Mouse (Mus musculus): ENCODE data around the gene Slc38a2. TPM values are rescaled to one million over a fixed set of nuclear protein-coding genes. Genes with fewer than 3 reads are reported as not detected.

Slc38a2 gene
- polyA plus RNA-seq, 1 experiment from 2014 or later: 139 TPM

DNA sequence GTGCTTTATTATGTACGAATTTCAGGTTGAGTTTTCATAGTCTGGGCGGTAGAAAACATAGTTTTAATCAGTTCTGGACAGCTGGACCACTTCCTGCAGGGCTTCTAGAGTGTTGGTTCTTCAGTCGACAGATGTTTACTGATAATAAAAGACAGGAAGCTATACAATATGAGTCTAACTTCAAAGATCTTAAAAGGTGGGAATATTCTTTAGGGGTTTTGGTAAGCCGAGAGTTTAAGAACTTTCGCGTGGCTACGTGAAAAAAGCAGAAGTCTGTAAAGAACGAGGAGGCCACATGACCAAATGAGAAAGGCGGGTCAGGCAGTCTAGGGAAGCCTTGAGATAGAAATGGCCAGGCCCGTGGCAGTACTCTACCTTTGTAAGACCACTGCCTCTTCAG is 29.5 kb upstream of the Slc38a2 start:
- no peak overlapping the region for H3K27ac ChIP-seq (ENCODE audit: low read depth, low read length)
- no peaks in the 10 kb centered on the region for H3K9me3 ChIP-seq (replicated peaks; ENCODE audit: control insufficient read depth, low read length)
- no peaks in the 10 kb centered on the region for H3K36me3 ChIP-seq (ENCODE audit: control insufficient read depth, insufficient read depth, low read length)
- no peak for ATAC-seq (replicated peaks; ENCODE audit: insufficient number of reproducible peaks, low FRiP score, low TSS enrichment)
- 63% methylated on average over 10 of the region's 10 CpGs for WGBS (ENCODE audit: insufficient replicate concordance)
- H3K9ac ChIP-seq (ENCODE audit: low read depth, low read length): no peak overlapping the region
- no peaks in the 10 kb centered on the region for H3K27me3 ChIP-seq (ENCODE audit: control insufficient read depth, insufficient read depth, low read length)
- no peak overlapping the region for H3K4me2 ChIP-seq
- no peak overlapping the region for H3K4me3 ChIP-seq (ENCODE audit: low read depth, low read length)
- peaks cover 8% of the 10 kb centered on the region for H3K4me1 ChIP-seq (ENCODE audit: control insufficient read depth, insufficient read depth, low read length)

DNA sequence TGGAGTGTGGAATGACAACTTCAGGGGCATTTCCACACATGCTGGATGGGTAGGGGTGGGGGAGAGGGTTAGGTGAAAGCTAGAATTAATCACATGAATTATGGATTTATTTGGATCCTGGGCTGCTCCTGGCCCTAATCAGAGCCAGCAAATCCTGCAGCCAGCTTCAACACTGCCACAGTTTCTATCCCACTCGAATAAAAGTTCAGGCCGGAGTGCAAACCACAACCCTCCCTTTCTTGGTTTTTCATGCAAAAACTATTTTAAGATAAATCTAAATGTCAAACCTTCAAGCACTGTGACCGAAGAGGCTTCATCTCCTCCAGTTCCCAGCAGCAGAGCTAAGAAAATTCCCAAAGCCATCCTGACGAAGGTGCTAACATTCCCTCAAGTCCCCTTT is 28.8 kb upstream of the Slc38a2 start:
- Histone ChIP-seq H3K27me3 (ENCODE audit: control insufficient read depth, insufficient read depth, low read length) (no peaks in the 10 kb centered on the region), H3K27ac (ENCODE audit: low read depth, low read length) (no peak overlapping the region), H3K9me3 (replicated peaks; ENCODE audit: control insufficient read depth, low read length) (no peaks in the 10 kb centered on the region), H3K9ac (ENCODE audit: low read depth, low read length) (no peak overlapping the region), H3K4me2 (no peak overlapping the region), H3K4me3 (ENCODE audit: low read depth, low read length) (no peak overlapping the region), H3K4me1 (ENCODE audit: control insufficient read depth, insufficient read depth, low read length) (peaks cover 1% of the 10 kb centered on the region; the same call in 1 of the 2 replicates), H3K36me3 (ENCODE audit: control insufficient read depth, insufficient read depth, low read length) (no peaks in the 10 kb centered on the region)
- WGBS (ENCODE audit: insufficient replicate concordance): 71% methylated on average over 4 of the region's 4 CpGs
- no peak for ATAC-seq (replicated peaks; ENCODE audit: insufficient number of reproducible peaks, low FRiP score, low TSS enrichment)

DNA sequence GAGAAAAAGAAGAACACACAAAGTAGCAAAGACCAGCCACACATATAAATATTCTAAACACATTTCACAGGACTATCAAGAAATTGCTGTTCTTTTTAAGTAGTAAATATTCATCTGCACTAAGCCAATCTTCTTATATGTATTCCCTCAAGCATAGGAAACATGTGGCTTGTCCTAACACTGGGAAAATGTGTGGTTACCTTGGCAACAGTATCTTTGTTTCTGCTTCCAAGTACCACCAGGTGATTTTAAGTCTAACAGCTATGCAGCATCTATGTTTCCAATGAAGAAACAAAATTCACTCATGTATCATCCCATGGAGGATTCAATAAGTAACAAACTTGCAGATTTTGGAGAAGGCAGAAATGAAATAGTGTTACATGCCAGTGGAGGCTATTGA is 25.0 kb upstream of the Slc38a2 start:
- no peak overlapping the region for H3K9ac ChIP-seq (ENCODE audit: low read depth, low read length)
- H3K27ac ChIP-seq (ENCODE audit: low read depth, low read length): no peak overlapping the region
- no peak overlapping the region for H3K4me3 ChIP-seq (ENCODE audit: low read depth, low read length)
- ATAC-seq (replicated peaks; ENCODE audit: insufficient number of reproducible peaks, low FRiP score, low TSS enrichment): no peak
- H3K4me2 ChIP-seq: no peak overlapping the region
- H3K9me3 ChIP-seq (replicated peaks; ENCODE audit: control insufficient read depth, low read length): no peaks in the 10 kb centered on the region
- no peaks in the 10 kb centered on the region for H3K4me1 ChIP-seq (ENCODE audit: control insufficient read depth, insufficient read depth, low read length)
- H3K36me3 ChIP-seq (ENCODE audit: control insufficient read depth, insufficient read depth, low read length): no peaks in the 10 kb centered on the region
- H3K27me3 ChIP-seq (ENCODE audit: control insufficient read depth, insufficient read depth, low read length): no peaks in the 10 kb centered on the region

DNA sequence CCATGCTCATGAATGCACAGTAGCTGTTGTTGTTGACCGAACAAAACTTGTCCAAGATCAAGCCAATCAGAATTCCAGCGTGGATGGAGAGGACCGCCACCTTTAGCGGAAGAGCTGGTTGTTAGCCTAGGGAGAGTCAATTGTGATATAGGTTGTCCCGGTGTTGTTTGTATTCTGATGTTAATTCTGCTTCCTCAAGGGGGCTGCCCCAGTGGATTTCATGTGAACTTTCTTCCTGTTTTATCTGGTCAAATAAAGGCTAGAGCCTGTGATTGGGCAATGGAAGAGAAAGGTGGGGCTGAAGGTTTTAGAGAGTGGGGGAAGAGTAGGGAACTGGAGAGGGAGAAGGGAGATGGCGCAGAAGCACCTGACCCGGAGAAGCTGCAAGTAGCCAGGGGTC is 22.7 kb upstream of the Slc38a2 start:
- Histone ChIP-seq H3K27ac (ENCODE audit: low read depth, low read length) (no peak overlapping the region), H3K9ac (ENCODE audit: low read depth, low read length) (no peak overlapping the region), H3K27me3 (ENCODE audit: control insufficient read depth, insufficient read depth, low read length) (no peaks in the 10 kb centered on the region), H3K4me1 (ENCODE audit: control insufficient read depth, insufficient read depth, low read length) (no peaks in the 10 kb centered on the region), H3K4me2 (no peak overlapping the region), H3K4me3 (ENCODE audit: low read depth, low read length) (no peak overlapping the region), H3K9me3 (replicated peaks; ENCODE audit: control insufficient read depth, low read length) (no peaks in the 10 kb centered on the region), H3K36me3 (ENCODE audit: control insufficient read depth, insufficient read depth, low read length) (no peaks in the 10 kb centered on the region)
- WGBS (ENCODE audit: insufficient replicate concordance): 83% methylated on average over 7 of the region's 7 CpGs
- ATAC-seq (replicated peaks; ENCODE audit: insufficient number of reproducible peaks, low FRiP score, low TSS enrichment): no peak

DNA sequence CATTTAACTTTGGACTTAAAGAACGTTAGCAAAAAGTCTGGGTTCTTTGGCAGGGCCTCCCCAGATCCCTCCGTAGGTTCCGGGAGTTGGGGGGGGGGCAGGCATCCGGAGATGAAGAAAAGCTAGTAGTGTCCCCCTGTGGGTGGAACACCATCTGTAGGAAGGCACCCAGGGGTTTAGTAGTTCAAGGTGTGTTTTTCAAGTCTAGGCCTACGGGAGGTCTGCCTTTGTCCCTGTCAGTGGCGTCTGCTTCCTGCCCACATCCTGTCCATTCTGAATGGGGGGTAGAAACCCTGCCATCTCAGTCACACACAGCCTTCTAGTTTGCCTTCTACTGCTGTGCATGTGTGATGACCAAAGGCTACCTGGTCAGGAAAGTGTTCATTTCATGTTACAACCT is 20.6 kb upstream of the Slc38a2 start:
- H3K27ac ChIP-seq (ENCODE audit: low read depth, low read length): no peak overlapping the region
- H3K36me3 ChIP-seq (ENCODE audit: control insufficient read depth, insufficient read depth, low read length): no peaks in the 10 kb centered on the region
- ATAC-seq (replicated peaks; ENCODE audit: insufficient number of reproducible peaks, low FRiP score, low TSS enrichment): no peak
- 82% methylated on average over 6 of the region's 6 CpGs for WGBS (ENCODE audit: insufficient replicate concordance)
- H3K4me1 ChIP-seq (ENCODE audit: control insufficient read depth, insufficient read depth, low read length): no peaks in the 10 kb centered on the region
- no peak overlapping the region for H3K4me2 ChIP-seq
- no peak overlapping the region for H3K4me3 ChIP-seq (ENCODE audit: low read depth, low read length)
- no peaks in the 10 kb centered on the region for H3K9me3 ChIP-seq (replicated peaks; ENCODE audit: control insufficient read depth, low read length)
- no peak overlapping the region for H3K9ac ChIP-seq (ENCODE audit: low read depth, low read length)
- H3K27me3 ChIP-seq (ENCODE audit: control insufficient read depth, insufficient read depth, low read length): no peaks in the 10 kb centered on the region

DNA sequence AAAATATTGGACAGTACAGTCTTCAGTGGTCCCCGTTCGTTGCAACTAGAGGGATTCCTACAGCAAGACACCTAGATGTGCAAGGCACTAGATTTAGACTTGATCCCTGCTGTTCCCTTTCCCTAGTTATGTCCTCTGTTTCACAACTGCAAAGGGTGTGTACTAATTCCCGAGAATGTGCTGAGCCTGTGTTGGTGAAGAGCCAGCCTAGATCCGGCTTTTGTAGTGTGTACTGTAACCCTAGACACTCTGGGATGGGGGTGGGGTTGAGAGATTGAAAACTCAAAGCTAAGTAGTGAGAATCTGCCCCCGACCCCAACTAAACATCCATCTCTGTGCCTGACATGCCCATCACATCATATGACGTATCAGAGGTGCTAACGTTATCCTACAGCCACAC is 18.9 kb upstream of the Slc38a2 start:
- Histone ChIP-seq H3K9ac (ENCODE audit: low read depth, low read length) (no peak overlapping the region), H3K27me3 (ENCODE audit: control insufficient read depth, insufficient read depth, low read length) (no peaks in the 10 kb centered on the region), H3K4me1 (ENCODE audit: control insufficient read depth, insufficient read depth, low read length) (no peaks in the 10 kb centered on the region), H3K36me3 (ENCODE audit: control insufficient read depth, insufficient read depth, low read length) (no peaks in the 10 kb centered on the region), H3K27ac (ENCODE audit: low read depth, low read length) (no peak overlapping the region), H3K4me3 (ENCODE audit: low read depth, low read length) (no peak overlapping the region), H3K9me3 (replicated peaks; ENCODE audit: control insufficient read depth, low read length) (no peaks in the 10 kb centered on the region), H3K4me2 (no peak overlapping the region)
- no peak for ATAC-seq (replicated peaks; ENCODE audit: insufficient number of reproducible peaks, low FRiP score, low TSS enrichment)
- WGBS (ENCODE audit: insufficient replicate concordance): 78% methylated on average over 7 of the region's 7 CpGs

DNA sequence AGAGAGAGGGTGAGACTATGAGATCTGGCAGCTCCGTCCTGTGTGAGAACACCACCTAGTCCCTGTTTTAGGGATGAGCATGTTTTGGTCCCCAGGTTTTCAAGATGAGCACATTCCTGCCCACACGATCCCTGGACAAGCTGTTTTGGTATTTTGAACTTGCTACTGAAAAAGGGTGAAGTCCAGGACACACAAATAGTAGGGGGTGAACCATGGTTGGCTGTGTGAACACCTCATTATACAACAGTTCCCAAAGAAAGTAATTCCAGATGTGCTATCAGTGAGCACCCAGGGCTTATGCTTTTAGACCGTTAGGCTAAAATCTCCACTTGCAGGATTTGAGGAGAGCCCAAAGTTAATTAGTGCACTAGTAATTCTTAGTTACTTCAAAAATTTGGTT is 17.7 kb upstream of the Slc38a2 start:
- H3K9ac ChIP-seq (ENCODE audit: low read depth, low read length): no peak overlapping the region
- ATAC-seq (replicated peaks; ENCODE audit: insufficient number of reproducible peaks, low FRiP score, low TSS enrichment): no peak
- H3K4me1 ChIP-seq (ENCODE audit: control insufficient read depth, insufficient read depth, low read length): no peaks in the 10 kb centered on the region
- H3K4me2 ChIP-seq: no peak overlapping the region
- H3K36me3 ChIP-seq (ENCODE audit: control insufficient read depth, insufficient read depth, low read length): no peaks in the 10 kb centered on the region
- H3K9me3 ChIP-seq (replicated peaks; ENCODE audit: control insufficient read depth, low read length): no peaks in the 10 kb centered on the region
- H3K4me3 ChIP-seq (ENCODE audit: low read depth, low read length): no peak overlapping the region
- 70% methylated on average over 3 of the region's 3 CpGs for WGBS (ENCODE audit: insufficient replicate concordance)
- no peaks in the 10 kb centered on the region for H3K27me3 ChIP-seq (ENCODE audit: control insufficient read depth, insufficient read depth, low read length)
- H3K27ac ChIP-seq (ENCODE audit: low read depth, low read length): no peak overlapping the region

DNA sequence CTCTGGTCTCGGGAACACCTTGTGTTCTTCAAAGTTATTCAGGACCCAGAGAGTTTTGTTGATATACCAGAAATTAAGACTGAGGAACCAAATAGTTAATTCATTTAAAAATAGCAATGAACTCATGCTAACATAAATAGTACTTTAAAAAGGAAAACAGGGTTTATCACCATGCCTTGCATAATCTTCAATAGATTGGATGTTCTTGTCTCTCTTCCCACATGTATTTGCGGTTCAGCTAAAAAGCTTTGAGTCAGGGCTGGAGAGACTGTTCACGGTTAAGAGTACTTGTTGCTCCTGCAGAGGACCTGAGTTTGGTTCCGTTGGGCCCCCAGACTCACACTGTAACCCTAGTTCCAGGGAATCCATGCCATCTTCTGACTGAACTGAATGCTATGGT is 16.8 kb upstream of the Slc38a2 start:
- ATAC-seq (replicated peaks; ENCODE audit: insufficient number of reproducible peaks, low FRiP score, low TSS enrichment): no peak
- H3K36me3 ChIP-seq (ENCODE audit: control insufficient read depth, insufficient read depth, low read length): no peaks in the 10 kb centered on the region
- no peaks in the 10 kb centered on the region for H3K9me3 ChIP-seq (replicated peaks; ENCODE audit: control insufficient read depth, low read length)
- H3K9ac ChIP-seq (ENCODE audit: low read depth, low read length): no peak overlapping the region
- no peak overlapping the region for H3K4me2 ChIP-seq
- no peak overlapping the region for H3K27ac ChIP-seq (ENCODE audit: low read depth, low read length)
- H3K4me1 ChIP-seq (ENCODE audit: control insufficient read depth, insufficient read depth, low read length): no peaks in the 10 kb centered on the region
- H3K4me3 ChIP-seq (ENCODE audit: low read depth, low read length): no peak overlapping the region
- 77% methylated on average over 4 of the region's 4 CpGs for WGBS (ENCODE audit: insufficient replicate concordance)
- no peaks in the 10 kb centered on the region for H3K27me3 ChIP-seq (ENCODE audit: control insufficient read depth, insufficient read depth, low read length)

DNA sequence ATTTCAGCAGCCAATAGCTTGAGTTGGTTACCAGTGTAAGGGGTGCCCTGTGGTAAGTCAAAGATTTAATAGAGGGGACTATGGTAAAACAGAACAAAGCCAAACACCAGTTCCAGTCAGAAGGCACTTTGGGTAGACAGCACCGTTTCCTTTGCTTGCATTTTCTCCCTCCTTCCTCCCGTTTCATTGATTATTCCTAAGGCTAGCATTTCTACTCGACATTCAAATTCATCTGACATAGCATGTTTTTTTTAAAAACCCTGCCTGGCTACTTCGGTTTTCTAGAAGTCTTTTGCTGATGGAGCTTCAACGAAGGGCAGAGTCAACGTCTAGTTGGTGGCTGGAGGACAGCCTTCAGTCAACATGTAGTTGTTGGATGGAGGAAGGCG is 16.2 kb upstream of the Slc38a2 start:
- no peak for ATAC-seq (replicated peaks; ENCODE audit: insufficient number of reproducible peaks, low FRiP score, low TSS enrichment)
- no peak overlapping the region for H3K27ac ChIP-seq (ENCODE audit: low read depth, low read length)
- WGBS (ENCODE audit: insufficient replicate concordance): 84% methylated on average over 7 of the region's 7 CpGs
- no peak overlapping the region for H3K4me3 ChIP-seq (ENCODE audit: low read depth, low read length)
- no peak overlapping the region for H3K4me2 ChIP-seq
- H3K4me1 ChIP-seq (ENCODE audit: control insufficient read depth, insufficient read depth, low read length): peaks cover 3% of the 10 kb centered on the region; the same call in 1 of the 2 replicates
- H3K27me3 ChIP-seq (ENCODE audit: control insufficient read depth, insufficient read depth, low read length): no peaks in the 10 kb centered on the region
- H3K36me3 ChIP-seq (ENCODE audit: control insufficient read depth, insufficient read depth, low read length): no peaks in the 10 kb centered on the region
- no peaks in the 10 kb centered on the region for H3K9me3 ChIP-seq (replicated peaks; ENCODE audit: control insufficient read depth, low read length)
- H3K9ac ChIP-seq (ENCODE audit: low read depth, low read length): no peak overlapping the region
